Mouse (Mus musculus): ENCODE data around the gene Cmip. TPM values are rescaled to one million over a fixed set of nuclear protein-coding genes. Genes with fewer than 3 reads are reported as not detected.

The Cmip gene
- polyA plus RNA-seq, 1 experiment from 2014 or later = 13.7 TPM

GRCm38 (mm10) chr8:117478082-117478481, 221.2 kb downstream of the Cmip start:
- Histone ChIP-seq H3K4me3 (replicated peaks; ENCODE audit: low read length) (no peak overlapping the region), H3K9me3 (replicated peaks; ENCODE audit: control insufficient read depth, low read length) (peaks cover 6% of the 10 kb centered on the region), H3K27ac (ENCODE audit: low read length) (no peak overlapping the region), H3K4me1 (ENCODE audit: control insufficient read depth, insufficient read depth, low read length) (no peaks in the 10 kb centered on the region), H3K27me3 (ENCODE audit: control insufficient read depth, insufficient read depth, low read length) (no peaks in the 10 kb centered on the region), H3K9ac (ENCODE audit: low read length) (no peak overlapping the region), H3K36me3 (ENCODE audit: control insufficient read depth, insufficient read depth, low read length) (no peaks in the 10 kb centered on the region), H3K4me2 (ENCODE audit: low read depth, low read length) (no peak overlapping the region)
- ATAC-seq (ENCODE audit: insufficient read depth, low FRiP score) = no peak

- Histone ChIP-seq H3K4me1 (ENCODE audit: control insufficient read depth, insufficient read depth, low read length) (no peaks in the 10 kb centered on the region), H3K27me3 (ENCODE audit: control insufficient read depth, insufficient read depth, low read length) (no peaks in the 10 kb centered on the region), H3K4me2 (ENCODE audit: low read depth, low read length) (no peak overlapping the region), H3K36me3 (ENCODE audit: control insufficient read depth, insufficient read depth, low read length) (no peaks in the 10 kb centered on the region), H3K27ac (ENCODE audit: low read length) (no peak overlapping the region), H3K9ac (ENCODE audit: low read length) (no peak overlapping the region), H3K4me3 (replicated peaks; ENCODE audit: low read length) (no peak overlapping the region), H3K9me3 (replicated peaks; ENCODE audit: control insufficient read depth, low read length) (peaks cover 6% of the 10 kb centered on the region)
- 94% methylated on average over 9 of the region's 9 CpGs for WGBS
- no peak for ATAC-seq (ENCODE audit: insufficient read depth, low FRiP score)
Observed at GRCm38 (mm10) chr8:117479996-117480395, 223.1 kb downstream of the Cmip start.

- no peak for ATAC-seq (ENCODE audit: insufficient read depth, low FRiP score)
Observed at GRCm38 (mm10) chr8:117480516-117480915, 223.7 kb downstream of the Cmip start.

GRCm38 (mm10) chr8:117481830-117482229, 225.0 kb downstream of the Cmip start:
- H3K9ac ChIP-seq (ENCODE audit: low read length) = no peak overlapping the region
- H3K36me3 ChIP-seq (ENCODE audit: control insufficient read depth, insufficient read depth, low read length) = no peaks in the 10 kb centered on the region
- 74% methylated on average over 5 of the region's 5 CpGs for WGBS
- no peaks in the 10 kb centered on the region for H3K27me3 ChIP-seq (ENCODE audit: control insufficient read depth, insufficient read depth, low read length)
- no peaks in the 10 kb centered on the region for H3K4me1 ChIP-seq (ENCODE audit: control insufficient read depth, insufficient read depth, low read length)
- no peak overlapping the region for H3K4me3 ChIP-seq (replicated peaks; ENCODE audit: low read length)
- peaks cover 6% of the 10 kb centered on the region for H3K9me3 ChIP-seq (replicated peaks; ENCODE audit: control insufficient read depth, low read length)
- no peak for ATAC-seq (ENCODE audit: insufficient read depth, low FRiP score)
- H3K4me2 ChIP-seq (ENCODE audit: low read depth, low read length) = no peak overlapping the region
- no peak overlapping the region for H3K27ac ChIP-seq (ENCODE audit: low read length)

More at GRCm38 (mm10) chr8:117480516-117480915, 223.7 kb downstream of the Cmip start:
- Histone ChIP-seq H3K36me3 (ENCODE audit: control insufficient read depth, insufficient read depth, low read length) (no peaks in the 10 kb centered on the region), H3K4me2 (ENCODE audit: low read depth, low read length) (no peak overlapping the region), H3K27ac (ENCODE audit: low read length) (no peak overlapping the region), H3K4me1 (ENCODE audit: control insufficient read depth, insufficient read depth, low read length) (no peaks in the 10 kb centered on the region), H3K9me3 (replicated peaks; ENCODE audit: control insufficient read depth, low read length) (peaks cover 6% of the 10 kb centered on the region), H3K4me3 (replicated peaks; ENCODE audit: low read length) (no peak overlapping the region), H3K9ac (ENCODE audit: low read length) (no peak overlapping the region), H3K27me3 (ENCODE audit: control insufficient read depth, insufficient read depth, low read length) (no peaks in the 10 kb centered on the region)
- 69% methylated on average over 5 of the region's 5 CpGs for WGBS

- H3K9ac ChIP-seq (ENCODE audit: low read length) = no peak overlapping the region
- ATAC-seq (ENCODE audit: insufficient read depth, low FRiP score) = no peak
- H3K4me2 ChIP-seq (ENCODE audit: low read depth, low read length) = no peak overlapping the region
- H3K9me3 ChIP-seq (replicated peaks; ENCODE audit: control insufficient read depth, low read length) = peaks cover 6% of the 10 kb centered on the region
- H3K4me1 ChIP-seq (ENCODE audit: control insufficient read depth, insufficient read depth, low read length) = no peaks in the 10 kb centered on the region
- H3K36me3 ChIP-seq (ENCODE audit: control insufficient read depth, insufficient read depth, low read length) = no peaks in the 10 kb centered on the region
- no peak overlapping the region for H3K27ac ChIP-seq (ENCODE audit: low read length)
- H3K27me3 ChIP-seq (ENCODE audit: control insufficient read depth, insufficient read depth, low read length) = no peaks in the 10 kb centered on the region
- WGBS = 82% methylated on average over 8 of the region's 8 CpGs
- H3K4me3 ChIP-seq (replicated peaks; ENCODE audit: low read length) = no peak overlapping the region
Observed at GRCm38 (mm10) chr8:117484731-117485130, 227.9 kb downstream of the Cmip start.

GRCm38 (mm10) chr8:117485316-117485715, 228.5 kb downstream of the Cmip start:
- Histone ChIP-seq H3K4me3 (replicated peaks; ENCODE audit: low read length) (no peak overlapping the region), H3K27me3 (ENCODE audit: control insufficient read depth, insufficient read depth, low read length) (no peaks in the 10 kb centered on the region), H3K9me3 (replicated peaks; ENCODE audit: control insufficient read depth, low read length) (no peaks in the 10 kb centered on the region), H3K4me1 (ENCODE audit: control insufficient read depth, insufficient read depth, low read length) (no peaks in the 10 kb centered on the region), H3K9ac (ENCODE audit: low read length) (no peak overlapping the region), H3K4me2 (ENCODE audit: low read depth, low read length) (no peak overlapping the region), H3K36me3 (ENCODE audit: control insufficient read depth, insufficient read depth, low read length) (no peaks in the 10 kb centered on the region), H3K27ac (ENCODE audit: low read length) (no peak overlapping the region)
- no peak for ATAC-seq (ENCODE audit: insufficient read depth, low FRiP score)
- 54% methylated on average over 1 of the region's 1 CpGs for WGBS

GRCm38 (mm10) chr8:117488246-117489005, 231.6 kb downstream of the Cmip start:
- Histone ChIP-seq H3K27me3 (ENCODE audit: control insufficient read depth, insufficient read depth, low read length) (no peaks in the 10 kb centered on the region), H3K9me3 (replicated peaks; ENCODE audit: control insufficient read depth, low read length) (no peaks in the 10 kb centered on the region), H3K36me3 (ENCODE audit: control insufficient read depth, insufficient read depth, low read length) (no peaks in the 10 kb centered on the region), H3K27ac (ENCODE audit: low read length) (no peak overlapping the region), H3K4me1 (ENCODE audit: control insufficient read depth, insufficient read depth, low read length) (no peaks in the 10 kb centered on the region), H3K4me2 (ENCODE audit: low read depth, low read length) (no peak overlapping the region), H3K9ac (ENCODE audit: low read length) (no peak overlapping the region), H3K4me3 (replicated peaks; ENCODE audit: low read length) (no peak overlapping the region)
- WGBS = 78% methylated on average over 10 of the region's 10 CpGs
- ATAC-seq (ENCODE audit: insufficient read depth, low FRiP score) = no peak

GRCm38 (mm10) chr8:117493543-117493942, 236.7 kb downstream of the Cmip start:
- Histone ChIP-seq H3K27me3 (ENCODE audit: control insufficient read depth, insufficient read depth, low read length) (peaks cover 7% of the 10 kb centered on the region), H3K4me2 (ENCODE audit: low read depth, low read length) (no peak overlapping the region), H3K4me3 (replicated peaks; ENCODE audit: low read length) (no peak overlapping the region), H3K4me1 (ENCODE audit: control insufficient read depth, insufficient read depth, low read length) (peaks cover under 1% of the 10 kb centered on the region; the same call in 1 of the 2 replicates), H3K36me3 (ENCODE audit: control insufficient read depth, insufficient read depth, low read length) (no peaks in the 10 kb centered on the region), H3K9ac (ENCODE audit: low read length) (no peak overlapping the region), H3K9me3 (replicated peaks; ENCODE audit: control insufficient read depth, low read length) (no peaks in the 10 kb centered on the region), H3K27ac (ENCODE audit: low read length) (no peak overlapping the region)
- no peak for ATAC-seq (ENCODE audit: insufficient read depth, low FRiP score)
- WGBS = 23% methylated on average over 9 of the region's 9 CpGs

- H3K36me3 ChIP-seq (ENCODE audit: control insufficient read depth, insufficient read depth, low read length) = no peaks in the 10 kb centered on the region
- ATAC-seq (ENCODE audit: insufficient read depth, low FRiP score) = no peak
- H3K9me3 ChIP-seq (replicated peaks; ENCODE audit: control insufficient read depth, low read length) = no peaks in the 10 kb centered on the region
Observed at GRCm38 (mm10) chr8:117494874-117495273, 238.0 kb downstream of the Cmip start.

More at GRCm38 (mm10) chr8:117494874-117495273, 238.0 kb downstream of the Cmip start:
- Histone ChIP-seq H3K9ac (ENCODE audit: low read length) (no peak overlapping the region), H3K4me3 (replicated peaks; ENCODE audit: low read length) (no peak overlapping the region), H3K27me3 (ENCODE audit: control insufficient read depth, insufficient read depth, low read length) (peaks cover 16% of the 10 kb centered on the region), H3K4me1 (ENCODE audit: control insufficient read depth, insufficient read depth, low read length) (peaks cover 6% of the 10 kb centered on the region; the same call in 1 of the 2 replicates), H3K27ac (ENCODE audit: low read length) (no peak overlapping the region), H3K4me2 (ENCODE audit: low read depth, low read length) (no peak overlapping the region)
- 63% methylated on average over 2 of the region's 2 CpGs for WGBS
